Mouse (Mus musculus) liver, postnatal 0 days (tissue): ENCODE results near the gene Nsmf.

Source experiments
- CTCF ChIP-seq: sonication (generic); IDR thresholded peaks from 2 replicates; pipeline ENCODE4 v1.5.1; 2016; ENCODE audit warnings: antibody characterized with exemption, low read depth
- EP300 ChIP-seq: IDR thresholded peaks from 2 replicates; pipeline ENCODE4 v1.6.1; 2016; ENCODE audit warnings: antibody characterized with exemption, low read depth, mild to moderate bottlenecking

- TF ChIP-seq CTCF: no peak
- TF ChIP-seq EP300: no peak
These were observed 55.3 kb downstream of the Nsmf start for GRCm38 (mm10) chr2:25109487-25109886.
